Mouse (Mus musculus) E14TG2a.4 (cell line): ENCODE measurements around the gene Galnt12.

ENCODE experiments used
- CTCF ChIP-seq: conservative IDR thresholded peaks from 2 replicates; pipeline ENCODE4 v1.5.1; 2014; ENCODE audit warnings: low read length
- NANOG ChIP-seq: IDR thresholded peaks from 2 replicates; pipeline ENCODE4 v1.6.1; 2014; ENCODE audit warnings: borderline replicate concordance, low read length, mixed read lengths

DNA sequence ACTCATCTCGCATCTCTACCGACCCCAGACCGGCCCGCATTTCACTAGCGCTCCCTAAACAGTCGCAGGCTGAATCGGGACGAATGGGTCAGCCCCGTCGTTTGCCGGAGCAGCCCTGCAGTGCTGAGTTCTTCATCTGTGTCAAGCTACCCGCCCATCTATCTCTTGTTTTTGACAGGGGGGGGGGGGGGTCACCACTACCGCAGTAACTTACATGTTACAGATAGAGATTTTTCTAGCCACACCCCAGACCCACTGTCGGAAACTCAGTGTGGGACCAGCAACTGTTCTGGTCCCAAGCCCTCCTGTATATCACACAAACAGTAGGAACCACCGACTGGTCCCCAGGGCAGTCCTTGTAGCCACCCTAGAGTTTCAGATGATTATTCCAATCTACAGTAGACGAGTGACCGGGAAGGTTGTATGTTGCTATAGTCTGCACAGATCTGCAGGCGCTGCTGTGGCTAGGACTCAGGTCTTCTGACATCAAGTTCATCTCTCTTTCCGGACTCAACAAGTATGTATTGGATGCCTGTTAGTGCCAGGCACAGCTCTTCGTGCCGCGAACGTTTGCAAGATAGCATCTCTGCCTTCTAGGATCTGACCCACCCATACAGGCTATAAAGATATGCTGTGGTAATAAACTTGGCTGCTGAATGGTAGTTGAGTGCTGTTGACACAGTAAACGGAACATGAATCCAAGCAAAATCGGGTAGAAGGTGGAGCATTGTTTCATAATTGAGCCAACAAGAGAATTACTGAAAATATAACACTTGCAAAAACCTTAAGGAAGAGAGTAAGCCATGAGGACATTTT is 34.0 kb upstream of the Galnt12 start:
- TF ChIP-seq CTCF = no peak
- TF ChIP-seq NANOG = no peak
